Mouse (Mus musculus) kidney, embryonic 14.5 days (tissue): Measurements from ENCODE around the gene Hoxb9. TPM values are rescaled to one million over a fixed set of nuclear protein-coding genes. Genes with fewer than 3 reads are reported as not detected.

Source experiments
- ATAC-seq: fragments of 200-750 bp; cut with Nextera tagmentation; 2 replicates; pipeline ENCODE4 v1.8.0; 2017; ENCODE audit warnings: moderate number of reproducible peaks, mild to moderate bottlenecking, moderate TSS enrichment, moderate library complexity; ENCODE audit not compliant: low FRiP score, low TSS enrichment
- H3K27ac ChIP-seq: fragments of 300-500 bp; sonication (generic); 2 replicates; pipeline ENCODE4 v1.5.1; 2014; ENCODE audit warnings: low read depth, mild to moderate bottlenecking, low read length, moderate library complexity, mixed read lengths
- H3K27me3 ChIP-seq: fragments of 300-500 bp; sonication (generic); 2 replicates; pipeline ENCODE4 v1.6.1; 2014; ENCODE audit warnings: mild to moderate bottlenecking, low read length; ENCODE audit not compliant: control insufficient read depth, insufficient read depth
- H3K36me3 ChIP-seq: fragments of 300-500 bp; sonication (generic); 2 replicates; pipeline ENCODE4 v1.6.1; 2014; ENCODE audit warnings: low read length, mixed read lengths; ENCODE audit not compliant: control insufficient read depth, insufficient read depth
- H3K4me1 ChIP-seq: fragments of 300-500 bp; sonication (generic); 2 replicates; pipeline ENCODE4 v1.6.1; 2014; ENCODE audit warnings: low read length, mixed read lengths; ENCODE audit not compliant: control insufficient read depth, insufficient read depth
- H3K4me2 ChIP-seq: fragments of 300-500 bp; sonication (generic); replicated peaks from 2 replicates; pipeline ENCODE4 v1.6.1; 2014; ENCODE audit warnings: low read depth, mild to moderate bottlenecking, low read length
- H3K4me3 ChIP-seq: fragments of 300-500 bp; sonication (generic); 2 replicates; pipeline ENCODE4 v1.5.1; 2014; ENCODE audit warnings: mild to moderate bottlenecking, low read length
- H3K9ac ChIP-seq: fragments of 300-500 bp; sonication (generic); 2 replicates; pipeline ENCODE4 v1.6.1; 2014; ENCODE audit warnings: low read depth, mild to moderate bottlenecking, low read length, moderate library complexity
- H3K9me3 ChIP-seq: fragments of 300-500 bp; sonication (generic); 2 replicates; pipeline ENCODE4 v1.6.1; 2016; ENCODE audit warnings: low read length; ENCODE audit not compliant: control insufficient read depth
- WGBS: fragments of 180-500 bp; shearing (Covaris S2); extraction: QIAGEN DNeasy Blood & Tissue Kit; methylation state at CpG from one replicate; pipeline ENCODE4 v1.1.7; 2014; 5-methylcytosine and 5-hydroxymethylcytosine counted together
- polyA plus RNA-seq: library from polyadenylated mRNA; unstranded; fragments of >200 nt; fragmentation: Nextera tagmentation; extraction: Ambion mirVana; gene quantifications from 2 replicates; pipeline ENCODE4 v1.2.1, GENCODE M21; 2014

Gene Hoxb9
- polyA plus RNA-seq, 1 experiment from 2014 or later = 30.0 TPM

DNA sequence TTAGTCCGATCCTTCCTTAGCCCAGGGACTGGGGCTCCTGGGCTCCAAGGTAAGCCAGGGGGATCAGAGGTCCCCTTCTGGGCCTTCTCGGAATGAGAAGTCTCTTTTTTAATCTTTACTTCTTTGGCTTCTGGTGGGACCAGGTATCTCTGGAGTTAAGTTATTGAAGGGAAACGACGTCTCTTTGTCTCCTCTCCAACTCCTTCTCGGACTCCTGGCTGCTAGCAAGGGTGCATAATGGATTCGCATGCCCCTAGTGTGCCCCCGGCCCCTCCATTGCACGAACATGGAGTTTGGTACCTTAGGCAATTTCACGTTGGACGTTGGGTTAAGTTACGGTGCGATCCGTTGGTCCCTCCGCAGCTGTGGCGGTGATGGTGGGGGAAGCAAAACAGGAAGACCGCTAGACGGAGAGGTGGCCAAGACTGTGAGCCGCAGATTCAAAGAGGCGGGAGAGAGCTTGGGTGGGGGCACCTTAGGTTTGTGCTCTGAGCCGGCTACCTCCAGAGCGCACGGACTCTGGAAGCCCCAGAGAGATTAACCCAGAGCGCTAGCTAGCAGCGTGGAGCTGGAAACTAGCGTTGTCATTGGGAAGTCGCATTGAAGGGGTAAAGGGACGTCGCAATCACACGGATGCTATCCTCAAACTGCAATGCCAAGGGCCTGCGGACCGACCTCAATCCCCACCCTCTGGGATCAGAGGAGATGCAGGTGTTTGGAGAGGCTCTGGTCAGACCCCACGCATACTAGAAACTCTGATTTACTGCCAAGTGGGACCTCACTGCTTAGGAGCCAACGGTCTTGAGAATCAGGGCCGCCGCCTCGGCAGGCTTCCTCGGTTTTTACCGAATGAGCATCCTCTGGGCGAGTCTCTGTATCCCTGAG is 15.9 kb upstream of the Hoxb9 start:
- 5% methylated on average over 39 of the region's 39 CpGs for WGBS
- no peak for ATAC-seq
- no peaks in the 10 kb centered on the region for H3K36me3 ChIP-seq
- H3K27me3 ChIP-seq = peaks cover 3% of the 10 kb centered on the region; the same call in 1 of the 2 replicates
- no peaks in the 10 kb centered on the region for H3K9me3 ChIP-seq
- peak overlapping the region; percentile 71 for H3K4me2 ChIP-seq
- H3K27ac ChIP-seq = peak overlapping the region; percentile 73
- peak overlapping the region; percentile 77 for H3K4me3 ChIP-seq
- peak overlapping the region; percentile 94 for H3K9ac ChIP-seq
- peaks cover 69% of the 10 kb centered on the region for H3K4me1 ChIP-seq

- peak overlapping the region; percentile 77 for H3K4me3 ChIP-seq
- peaks cover 70% of the 10 kb centered on the region for H3K4me1 ChIP-seq
- WGBS = 16% methylated on average over 14 of the region's 14 CpGs
- peaks cover 3% of the 10 kb centered on the region; the same call in 1 of the 2 replicates for H3K27me3 ChIP-seq
- 0 out of 2 replicates have a peak overlapping the region, but pooled peaks have one; percentile 29 for H3K9ac ChIP-seq
- no peaks in the 10 kb centered on the region for H3K36me3 ChIP-seq
- H3K27ac ChIP-seq = no peak overlapping the region
- peak overlapping the region; percentile 71 for H3K4me2 ChIP-seq
- ATAC-seq = no peak
- H3K9me3 ChIP-seq = no peaks in the 10 kb centered on the region
Measured at GRCm38 (mm10) chr11:96255996-96256445, 15.2 kb upstream of the Hoxb9 start.

- H3K27ac ChIP-seq = peak overlapping the region; percentile 39; the same call in 1 of the 2 replicates
- peaks cover 3% of the 10 kb centered on the region; the same call in 1 of the 2 replicates for H3K27me3 ChIP-seq
- ATAC-seq = no peak
- no peak overlapping the region for H3K4me3 ChIP-seq
- 28% methylated on average over 2 of the region's 2 CpGs for WGBS
- no peak overlapping the region for H3K9ac ChIP-seq
- H3K9me3 ChIP-seq = no peaks in the 10 kb centered on the region
- 0 out of 2 replicates have a peak overlapping the region, but pooled peaks have one; percentile 18 for H3K4me2 ChIP-seq
- peaks cover 4% of the 10 kb centered on the region; the same call in 1 of the 2 replicates for H3K36me3 ChIP-seq
- H3K4me1 ChIP-seq = peaks cover 76% of the 10 kb centered on the region
Measured at GRCm38 (mm10) chr11:96257141-96257540, 14.1 kb upstream of the Hoxb9 start.

GRCm38 (mm10) chr11:96259038-96259437 is 12.2 kb upstream of the Hoxb9 start:
- no peak overlapping the region for H3K4me3 ChIP-seq
- H3K9me3 ChIP-seq = no peaks in the 10 kb centered on the region
- peaks cover 85% of the 10 kb centered on the region for H3K4me1 ChIP-seq
- peaks cover 14% of the 10 kb centered on the region; the same call in 1 of the 2 replicates for H3K36me3 ChIP-seq
- peak; percentile 20 for ATAC-seq
- H3K4me2 ChIP-seq = no peak overlapping the region; the same call in 1 of the 2 replicates
- 19% methylated on average over 2 of the region's 2 CpGs for WGBS
- no peak overlapping the region; the same call in 1 of the 2 replicates for H3K9ac ChIP-seq
- peak overlapping the region; percentile 47 for H3K27ac ChIP-seq
- peaks cover 3% of the 10 kb centered on the region for H3K27me3 ChIP-seq

DNA sequence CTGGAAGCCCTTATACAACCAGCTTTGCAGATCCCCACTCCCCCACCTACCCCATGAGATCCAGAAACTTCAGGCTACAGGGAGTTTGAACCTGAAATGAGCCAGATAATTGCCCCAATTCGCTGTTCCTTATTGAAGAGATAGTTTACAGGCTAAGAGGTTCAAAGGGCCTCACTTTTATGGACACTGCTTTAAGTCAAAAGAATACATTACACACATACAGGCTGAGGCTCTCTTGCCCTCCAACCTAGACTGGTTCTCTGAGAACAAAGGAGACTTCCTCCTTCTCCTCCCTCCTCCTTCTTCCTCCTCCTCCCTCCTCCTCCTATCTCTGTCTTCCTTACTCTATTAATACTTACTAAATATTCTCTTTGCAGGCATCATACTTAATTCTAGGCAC is 11.7 kb upstream of the Hoxb9 start:
- H3K4me2 ChIP-seq = no peak overlapping the region
- 17% methylated on average over 1 of the region's 1 CpGs for WGBS
- H3K4me1 ChIP-seq = peaks cover 85% of the 10 kb centered on the region
- ATAC-seq = no peak
- H3K27me3 ChIP-seq = peaks cover 3% of the 10 kb centered on the region
- no peak overlapping the region for H3K9ac ChIP-seq
- peak overlapping the region; percentile 47; the same call in 1 of the 2 replicates for H3K27ac ChIP-seq
- H3K36me3 ChIP-seq = peaks cover 19% of the 10 kb centered on the region; the same call in 1 of the 2 replicates
- H3K9me3 ChIP-seq = no peaks in the 10 kb centered on the region
- no peak overlapping the region for H3K4me3 ChIP-seq

- ATAC-seq = no peak
- H3K4me3 ChIP-seq = 0 out of 2 replicates have a peak overlapping the region, but pooled peaks have one; percentile 8
- 0 out of 2 replicates have a peak overlapping the region, but pooled peaks have one; percentile 31 for H3K9ac ChIP-seq
- peaks cover 83% of the 10 kb centered on the region for H3K4me1 ChIP-seq
- H3K27me3 ChIP-seq = no peaks in the 10 kb centered on the region; the same call in 1 of the 2 replicates
- no peaks in the 10 kb centered on the region for H3K9me3 ChIP-seq
- peak overlapping the region; percentile 43; the same call in 1 of the 2 replicates for H3K27ac ChIP-seq
- H3K4me2 ChIP-seq = peak overlapping the region; percentile 25
- 7% methylated on average over 23 of the region's 23 CpGs for WGBS
- peaks cover 24% of the 10 kb centered on the region; the same call in 1 of the 2 replicates for H3K36me3 ChIP-seq
Measured at GRCm38 (mm10) chr11:96260310-96260970, 10.8 kb upstream of the Hoxb9 start.

DNA sequence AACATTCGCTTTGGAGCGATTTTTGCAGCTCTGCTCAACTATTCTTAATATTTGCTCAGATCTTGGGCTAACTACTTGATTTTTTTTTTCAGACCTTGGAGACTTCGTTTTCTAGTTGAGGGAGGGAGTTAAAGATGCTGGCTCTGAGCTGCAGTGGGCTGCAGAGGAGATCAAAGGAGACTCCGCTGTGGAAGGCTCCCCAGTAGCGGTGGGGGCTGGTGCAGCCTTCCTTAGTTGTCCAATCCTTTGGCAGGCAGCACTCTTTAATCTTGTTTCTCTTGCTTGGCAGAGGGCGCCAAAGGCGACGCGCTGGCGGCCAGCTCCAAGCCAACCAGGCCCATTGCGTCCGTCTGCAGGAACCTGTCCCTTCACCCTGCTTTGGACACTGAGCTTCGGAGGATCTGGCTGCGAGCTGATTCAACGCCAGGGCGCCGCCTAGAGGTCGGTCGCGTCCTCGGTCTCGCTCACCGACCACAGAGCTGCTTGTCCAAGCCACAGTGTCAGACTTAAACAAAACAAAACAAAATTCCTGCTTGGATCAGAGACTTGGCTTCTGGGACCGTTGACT is 9.8 kb upstream of the Hoxb9 start:
- H3K4me3 ChIP-seq = no peak overlapping the region
- H3K36me3 ChIP-seq = peaks cover 24% of the 10 kb centered on the region; the same call in 1 of the 2 replicates
- H3K9me3 ChIP-seq = no peaks in the 10 kb centered on the region
- H3K27ac ChIP-seq = peak overlapping the region; percentile 43; the same call in 1 of the 2 replicates
- peaks cover 84% of the 10 kb centered on the region for H3K4me1 ChIP-seq
- 5% methylated on average over 24 of the region's 24 CpGs for WGBS
- ATAC-seq = peak; percentile 64
- H3K9ac ChIP-seq = no peak overlapping the region
- no peaks in the 10 kb centered on the region; the same call in 1 of the 2 replicates for H3K27me3 ChIP-seq
- peak overlapping the region; percentile 22; the same call in 1 of the 2 replicates for H3K4me2 ChIP-seq

DNA sequence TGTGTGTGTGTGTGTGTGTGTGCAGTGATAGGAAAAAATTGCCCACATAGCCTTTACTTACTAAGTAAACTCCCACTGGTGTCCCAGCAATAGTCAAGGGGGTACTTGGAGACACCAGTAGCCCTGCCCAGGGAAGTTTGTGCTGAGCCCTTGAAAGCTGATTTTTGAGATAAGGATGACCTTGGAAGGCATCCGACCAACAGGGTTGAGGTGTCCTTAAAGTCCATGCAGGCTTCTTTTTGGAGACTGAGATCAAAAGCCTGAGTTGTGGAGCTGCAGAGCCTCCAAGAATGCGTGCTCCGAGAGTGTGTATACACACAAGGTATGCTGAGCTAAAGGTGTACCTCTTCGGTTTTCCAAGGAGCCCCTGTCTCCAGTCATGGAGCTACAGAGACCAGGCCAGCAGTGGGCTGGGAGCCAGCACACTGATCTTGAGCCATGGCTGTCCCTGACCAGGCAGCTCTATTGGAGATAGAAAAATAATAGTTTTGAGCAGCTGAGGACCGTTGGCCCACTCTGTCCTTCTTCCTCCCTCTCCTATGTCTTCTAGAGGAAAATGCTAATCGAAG is 8.9 kb upstream of the Hoxb9 start:
- Histone ChIP-seq H3K9me3 (no peaks in the 10 kb centered on the region), H3K36me3 (peaks cover 31% of the 10 kb centered on the region; the same call in 1 of the 2 replicates), H3K9ac (no peak overlapping the region), H3K4me1 (peaks cover 83% of the 10 kb centered on the region), H3K4me2 (no peak overlapping the region), H3K27me3 (no peaks in the 10 kb centered on the region; the same call in 1 of the 2 replicates), H3K4me3 (no peak overlapping the region), H3K27ac (no peak overlapping the region)
- 33% methylated on average over 6 of the region's 6 CpGs for WGBS
- ATAC-seq = no peak
